Mouse (Mus musculus) kidney, postnatal 0 days (tissue): ENCODE measurements at regions not wholly inside any gene's neighbourhood (a gene's known extent, or its start where the extent isn't known, plus 50 kb on each side); places are given as distances from the start of the nearest gene placed in this dataset.
"Not testable (repeated sequence)": the region's sequence is repeated elsewhere in the genome, so short reads cannot be mapped to it uniquely, and the experiment has no call there.

Experiments
- ATAC-seq: fragments of 200-750 bp; cut with Nextera tagmentation; replicated peaks from 2 replicates; pipeline ENCODE4 v1.8.0; 2017; ENCODE audit warnings: low read depth, moderate number of reproducible peaks, moderate TSS enrichment, moderate library complexity; ENCODE audit not compliant: low FRiP score
- DNase-seq: peaks from one replicate; pipeline ENCODE4 v3.0.0-alpha.2; 2016; ENCODE audit warnings: low spot score
- H3K27ac ChIP-seq: fragments of 300-500 bp; sonication (generic); 2 replicates; pipeline ENCODE4 v1.5.1; 2014; ENCODE audit warnings: mild to moderate bottlenecking
- H3K27me3 ChIP-seq: fragments of 300-500 bp; sonication (generic); 2 replicates; pipeline ENCODE4 v1.6.1; 2014; ENCODE audit warnings: low read length, mixed read lengths; ENCODE audit not compliant: insufficient read depth
- H3K36me3 ChIP-seq: fragments of 300-500 bp; sonication (generic); 2 replicates; pipeline ENCODE4 v1.6.1; 2014; ENCODE audit warnings: low read length, mixed read lengths; ENCODE audit not compliant: insufficient read depth
- H3K4me1 ChIP-seq: fragments of 300-500 bp; sonication (generic); replicated peaks from 2 replicates; pipeline ENCODE4 v1.6.1; 2014; ENCODE audit warnings: antibody characterized with exemption, low read length, mixed read lengths; ENCODE audit not compliant: insufficient read depth
- H3K4me2 ChIP-seq: fragments of 300-500 bp; sonication (generic); 2 replicates; pipeline ENCODE4 v1.6.1; 2014; ENCODE audit warnings: mild to moderate bottlenecking, low read length, moderate library complexity, mixed read lengths
- H3K4me3 ChIP-seq: fragments of 300-500 bp; sonication (generic); replicated peaks from 2 replicates; pipeline ENCODE4 v1.5.1; 2014; ENCODE audit warnings: low read depth, low read length
- H3K9ac ChIP-seq: fragments of 300-500 bp; sonication (generic); 2 replicates; pipeline ENCODE4 v1.6.1; 2014; ENCODE audit warnings: low read depth, low read length
- H3K9me3 ChIP-seq: fragments of 300-500 bp; sonication (generic); replicated peaks from 2 replicates; pipeline ENCODE4 v1.6.1; 2016; ENCODE audit warnings: low read length, inconsistent platforms, mixed read lengths
- CTCF ChIP-seq: IDR thresholded peaks from 2 replicates; pipeline ENCODE4 v1.5.1; 2016; ENCODE audit warnings: antibody characterized with exemption, low read depth, mild to moderate bottlenecking, moderate library complexity
- WGBS: fragments of 180-500 bp; shearing (Covaris S2); extraction: QIAGEN DNeasy Blood & Tissue Kit; methylation state at CpG from one replicate; pipeline ENCODE4 v1.1.7; 2014; 5-methylcytosine and 5-hydroxymethylcytosine counted together

- no peak overlapping the region for H3K9ac ChIP-seq
- no peaks in the 10 kb centered on the region for H3K36me3 ChIP-seq
- H3K27ac ChIP-seq = no peak overlapping the region
- WGBS = 75% methylated on average over 4 of the region's 4 CpGs
- no peaks in the 10 kb centered on the region for H3K9me3 ChIP-seq
- H3K4me1 ChIP-seq = no peaks in the 10 kb centered on the region
- no peak overlapping the region for H3K4me3 ChIP-seq
- no peak for DNase-seq
- no peaks in the 10 kb centered on the region for H3K27me3 ChIP-seq
- H3K4me2 ChIP-seq = no peak overlapping the region
- no peak for ATAC-seq
- TF ChIP-seq CTCF = no peak
These were observed 144.7 kb upstream of the Teddm2 start for GRCm38 (mm10) chr1:154044712-154045111.

- Histone ChIP-seq H3K36me3 (no peaks in the 10 kb centered on the region), H3K4me2 (no peak overlapping the region), H3K9ac (no peak overlapping the region), H3K27ac (no peak overlapping the region), H3K4me1 (no peaks in the 10 kb centered on the region), H3K27me3 (no peaks in the 10 kb centered on the region), H3K4me3 (no peak overlapping the region), H3K9me3 (no peaks in the 10 kb centered on the region)
- no peak for TF ChIP-seq CTCF
- DNase-seq (no peak), ATAC-seq (no peak)
These were observed 145.9 kb upstream of the Teddm2 start for GRCm38 (mm10) chr1:154045951-154046350.

GRCm38 (mm10) chr1:154053641-154054040 lies 147.3 kb upstream of the Zfp648 start:
- Histone ChIP-seq H3K4me2 (no peak overlapping the region), H3K4me1 (no peaks in the 10 kb centered on the region), H3K27me3 (no peaks in the 10 kb centered on the region), H3K4me3 (no peak overlapping the region), H3K9ac (no peak overlapping the region), H3K9me3 (no peaks in the 10 kb centered on the region), H3K27ac (no peak overlapping the region), H3K36me3 (no peaks in the 10 kb centered on the region)
- ATAC-seq = no peak
- DNase-seq = no peak
- 84% methylated on average over 7 of the region's 7 CpGs for WGBS
- TF ChIP-seq CTCF = no peak

- Histone ChIP-seq H3K4me2 (no peak overlapping the region), H3K36me3 (no peaks in the 10 kb centered on the region), H3K27me3 (no peaks in the 10 kb centered on the region), H3K9me3 (no peaks in the 10 kb centered on the region), H3K4me3 (no peak overlapping the region), H3K4me1 (no peaks in the 10 kb centered on the region), H3K27ac (no peak overlapping the region), H3K9ac (no peak overlapping the region)
- DNase-seq (no peak), ATAC-seq (no peak)
- 85% methylated on average over 1 of the region's 1 CpGs for WGBS
- no peak for TF ChIP-seq CTCF
These were observed 146.1 kb upstream of the Zfp648 start for GRCm38 (mm10) chr1:154054874-154055273.

GRCm38 (mm10) chr1:154061397-154061796 lies 139.6 kb upstream of the Zfp648 start:
- ATAC-seq, H3K27ac ChIP-seq, DNase-seq, H3K4me2 ChIP-seq, H3K9ac ChIP-seq, H3K4me1 ChIP-seq, H3K9me3 ChIP-seq, H3K36me3 ChIP-seq, H3K4me3 ChIP-seq, H3K27me3 ChIP-seq: not testable (repeated sequence)
- 58% methylated on average over 2 of the region's 2 CpGs for WGBS

GRCm38 (mm10) chr1:154061851-154062250 lies 139.1 kb upstream of the Zfp648 start:
- ATAC-seq (no peak), DNase-seq (no peak)
- H3K27ac ChIP-seq = no peak overlapping the region
- WGBS = 91% methylated on average over 1 of the region's 1 CpGs
- no peaks in the 10 kb centered on the region for H3K27me3 ChIP-seq
- no peaks in the 10 kb centered on the region for H3K9me3 ChIP-seq
- no peak overlapping the region for H3K9ac ChIP-seq
- no peaks in the 10 kb centered on the region for H3K36me3 ChIP-seq
- no peak overlapping the region for H3K4me3 ChIP-seq
- H3K4me2 ChIP-seq = no peak overlapping the region
- no peaks in the 10 kb centered on the region for H3K4me1 ChIP-seq
- TF ChIP-seq CTCF = no peak

- no peak for ATAC-seq
- H3K9me3 ChIP-seq = no peaks in the 10 kb centered on the region
- WGBS = 82% methylated on average over 7 of the region's 7 CpGs
- no peak overlapping the region for H3K4me2 ChIP-seq
- H3K9ac ChIP-seq = no peak overlapping the region
- DNase-seq = no peak
- H3K4me1 ChIP-seq = no peaks in the 10 kb centered on the region
- no peaks in the 10 kb centered on the region for H3K27me3 ChIP-seq
- H3K36me3 ChIP-seq = no peaks in the 10 kb centered on the region
- no peak for TF ChIP-seq CTCF
- no peak overlapping the region for H3K4me3 ChIP-seq
- H3K27ac ChIP-seq = no peak overlapping the region
These were observed 138.3 kb upstream of the Zfp648 start for GRCm38 (mm10) chr1:154062666-154063065.
